Mouse (Mus musculus): ENCODE data around the gene Slc2a3. TPM values are rescaled to one million over a fixed set of nuclear protein-coding genes. Genes with fewer than 3 reads are reported as not detected.

The Slc2a3 gene
- polyA plus RNA-seq, 1 experiment from 2014 or later: 24.4 TPM

GRCm38 (mm10) chr6:122824086-122824485, 22.6 kb upstream of the Slc2a3 start:
- Histone ChIP-seq H3K4me3 (ENCODE audit: low read depth, low read length) (no peak overlapping the region), H3K27me3 (ENCODE audit: control insufficient read depth, insufficient read depth, low read length) (no peaks in the 10 kb centered on the region), H3K9me3 (ENCODE audit: control insufficient read depth, low read length) (no peaks in the 10 kb centered on the region), H3K9ac (ENCODE audit: low read length) (no peak overlapping the region), H3K4me1 (ENCODE audit: control insufficient read depth, insufficient read depth, low read length) (peaks cover 19% of the 10 kb centered on the region), H3K4me2 (no peak overlapping the region), H3K27ac (ENCODE audit: low read depth, low read length) (no peak overlapping the region), H3K36me3 (ENCODE audit: control insufficient read depth, insufficient read depth, low read length) (no peaks in the 10 kb centered on the region)
- ATAC-seq (ENCODE audit: low FRiP score) (no peak), DNase-seq (ENCODE audit: low spot score, missing footprints) (no peak)
- WGBS: 80% methylated on average over 10 of the region's 10 CpGs

- Histone ChIP-seq H3K4me2 (no peak overlapping the region), H3K27ac (ENCODE audit: low read depth, low read length) (no peak overlapping the region)
- 83% methylated on average over 9 of the region's 9 CpGs for WGBS
These were observed 20.4 kb upstream of the Slc2a3 start for GRCm38 (mm10) chr6:122821822-122822221.

GRCm38 (mm10) chr6:122820799-122821650, 19.6 kb upstream of the Slc2a3 start:
- ATAC-seq (ENCODE audit: low FRiP score): no peak; the same call in none of the 2 replicates
- peak overlapping the region; percentile 89; the same call in 1 of the 2 replicates for H3K9ac ChIP-seq (ENCODE audit: low read length)

More at GRCm38 (mm10) chr6:122821822-122822221, 20.4 kb upstream of the Slc2a3 start:
- H3K9me3 ChIP-seq (ENCODE audit: control insufficient read depth, low read length): no peaks in the 10 kb centered on the region
- no peak overlapping the region for H3K4me3 ChIP-seq (ENCODE audit: low read depth, low read length)
- DNase-seq (ENCODE audit: low spot score, missing footprints) (no peak), ATAC-seq (ENCODE audit: low FRiP score) (no peak)
- peaks cover 19% of the 10 kb centered on the region for H3K4me1 ChIP-seq (ENCODE audit: control insufficient read depth, insufficient read depth, low read length)
- no peaks in the 10 kb centered on the region for H3K36me3 ChIP-seq (ENCODE audit: control insufficient read depth, insufficient read depth, low read length)
- no peak overlapping the region for H3K9ac ChIP-seq (ENCODE audit: low read length)
- no peaks in the 10 kb centered on the region for H3K27me3 ChIP-seq (ENCODE audit: control insufficient read depth, insufficient read depth, low read length)

GRCm38 (mm10) chr6:122820071-122820798, 18.8 kb upstream of the Slc2a3 start:
- H3K36me3 ChIP-seq (ENCODE audit: control insufficient read depth, insufficient read depth, low read length): no peaks in the 10 kb centered on the region
- H3K9ac ChIP-seq (ENCODE audit: low read length): peak overlapping the region; percentile 89
- H3K4me3 ChIP-seq (ENCODE audit: low read depth, low read length): peak overlapping the region; percentile 81
- H3K9me3 ChIP-seq (ENCODE audit: control insufficient read depth, low read length): no peaks in the 10 kb centered on the region
- H3K27me3 ChIP-seq (ENCODE audit: control insufficient read depth, insufficient read depth, low read length): no peaks in the 10 kb centered on the region
- peaks cover 10% of the 10 kb centered on the region for H3K4me1 ChIP-seq (ENCODE audit: control insufficient read depth, insufficient read depth, low read length)
- DNase-seq (ENCODE audit: low spot score, missing footprints) (peak; percentile 94), ATAC-seq (ENCODE audit: low FRiP score) (peak; percentile 67)
- no peak overlapping the region for H3K27ac ChIP-seq (ENCODE audit: low read depth, low read length)
- peak overlapping the region; percentile 94 for H3K4me2 ChIP-seq
- under 1% methylated on average over 35 of the region's 38 CpGs for WGBS

More at GRCm38 (mm10) chr6:122820799-122821650, 19.6 kb upstream of the Slc2a3 start:
- Histone ChIP-seq H3K27me3 (ENCODE audit: control insufficient read depth, insufficient read depth, low read length) (no peaks in the 10 kb centered on the region), H3K4me2 (peak overlapping the region; percentile 94), H3K27ac (ENCODE audit: low read depth, low read length) (no peak overlapping the region), H3K9me3 (ENCODE audit: control insufficient read depth, low read length) (no peaks in the 10 kb centered on the region), H3K4me1 (ENCODE audit: control insufficient read depth, insufficient read depth, low read length) (peaks cover 13% of the 10 kb centered on the region), H3K36me3 (ENCODE audit: control insufficient read depth, insufficient read depth, low read length) (no peaks in the 10 kb centered on the region), H3K4me3 (ENCODE audit: low read depth, low read length) (peak overlapping the region; percentile 81)
- peak; percentile 87 for DNase-seq (ENCODE audit: low spot score, missing footprints)
- WGBS: 24% methylated on average over 15 of the region's 15 CpGs

GRCm38 (mm10) chr6:122819306-122820070, 18.0 kb upstream of the Slc2a3 start, which contains the start of gene Foxj2:
TSS of gene Foxj2 (plus strand) at chr6:122819914.
- Histone ChIP-seq H3K4me2 (peak within 1 kb of the TSS; percentile 94), H3K27ac (ENCODE audit: low read depth, low read length) (no peak within 1 kb of the TSS), H3K4me1 (ENCODE audit: control insufficient read depth, insufficient read depth, low read length) (peaks cover 10% of the 10 kb centered on the region), H3K9ac (ENCODE audit: low read length) (peak within 1 kb of the TSS; percentile 89), H3K4me3 (ENCODE audit: low read depth, low read length) (peak within 1 kb of the TSS; percentile 81), H3K9me3 (ENCODE audit: control insufficient read depth, low read length) (no peaks in the 10 kb centered on the region), H3K27me3 (ENCODE audit: control insufficient read depth, insufficient read depth, low read length) (no peaks in the 10 kb centered on the region), H3K36me3 (ENCODE audit: control insufficient read depth, insufficient read depth, low read length) (no peaks in the 10 kb centered on the region)
- WGBS: 2% methylated on average over 53 of the region's 61 CpGs
- peak; percentile 96 for DNase-seq (ENCODE audit: low spot score, missing footprints)
- peak; percentile 89 for ATAC-seq (ENCODE audit: low FRiP score)

- Histone ChIP-seq H3K4me2 (no peak overlapping the region), H3K27me3 (ENCODE audit: control insufficient read depth, insufficient read depth, low read length) (no peaks in the 10 kb centered on the region), H3K9me3 (ENCODE audit: control insufficient read depth, low read length) (no peaks in the 10 kb centered on the region), H3K4me3 (ENCODE audit: low read depth, low read length) (no peak overlapping the region), H3K4me1 (ENCODE audit: control insufficient read depth, insufficient read depth, low read length) (peaks cover 4% of the 10 kb centered on the region), H3K9ac (ENCODE audit: low read length) (no peak overlapping the region), H3K36me3 (ENCODE audit: control insufficient read depth, insufficient read depth, low read length) (no peaks in the 10 kb centered on the region), H3K27ac (ENCODE audit: low read depth, low read length) (no peak overlapping the region)
- DNase-seq (ENCODE audit: low spot score, missing footprints): no peak
- WGBS: 82% methylated on average over 4 of the region's 4 CpGs
- no peak for ATAC-seq (ENCODE audit: low FRiP score)
These were observed 12.2 kb upstream of the Slc2a3 start for GRCm38 (mm10) chr6:122813640-122814039.

GRCm38 (mm10) chr6:122812716-122813115, 11.3 kb upstream of the Slc2a3 start:
- peaks cover 4% of the 10 kb centered on the region for H3K4me1 ChIP-seq (ENCODE audit: control insufficient read depth, insufficient read depth, low read length)
- DNase-seq (ENCODE audit: low spot score, missing footprints): no peak
- H3K27ac ChIP-seq (ENCODE audit: low read depth, low read length): no peak overlapping the region
- no peak overlapping the region for H3K9ac ChIP-seq (ENCODE audit: low read length)
- H3K9me3 ChIP-seq (ENCODE audit: control insufficient read depth, low read length): no peaks in the 10 kb centered on the region
- H3K4me3 ChIP-seq (ENCODE audit: low read depth, low read length): no peak overlapping the region
- H3K4me2 ChIP-seq: no peak overlapping the region
- H3K36me3 ChIP-seq (ENCODE audit: control insufficient read depth, insufficient read depth, low read length): no peaks in the 10 kb centered on the region
- WGBS: 90% methylated on average over 4 of the region's 4 CpGs
- no peak for ATAC-seq (ENCODE audit: low FRiP score)
- H3K27me3 ChIP-seq (ENCODE audit: control insufficient read depth, insufficient read depth, low read length): no peaks in the 10 kb centered on the region

GRCm38 (mm10) chr6:122811771-122812600, 10.5 kb upstream of the Slc2a3 start:
- H3K4me2 ChIP-seq: peak overlapping the region; percentile 58
- H3K4me1 ChIP-seq (ENCODE audit: control insufficient read depth, insufficient read depth, low read length): peaks cover 4% of the 10 kb centered on the region
- H3K27ac ChIP-seq (ENCODE audit: low read depth, low read length): peak overlapping the region; percentile 97
- H3K9ac ChIP-seq (ENCODE audit: low read length): peak overlapping the region; percentile 79
- H3K9me3 ChIP-seq (ENCODE audit: control insufficient read depth, low read length): no peaks in the 10 kb centered on the region
- DNase-seq (ENCODE audit: low spot score, missing footprints) (peak; percentile 91), ATAC-seq (ENCODE audit: low FRiP score) (peak; percentile 41)
- 25% methylated on average over 16 of the region's 16 CpGs for WGBS
- H3K4me3 ChIP-seq (ENCODE audit: low read depth, low read length): peak overlapping the region; percentile 66
- no peaks in the 10 kb centered on the region for H3K36me3 ChIP-seq (ENCODE audit: control insufficient read depth, insufficient read depth, low read length)
- H3K27me3 ChIP-seq (ENCODE audit: control insufficient read depth, insufficient read depth, low read length): no peaks in the 10 kb centered on the region
